ENCODE assay signal across 18 mouse cellular contexts in genomic region chr13:92129877-92130276, GRCm38 (mm10). TPM values are rescaled to one million over a fixed set of nuclear protein-coding genes. Genes with fewer than 3 reads are reported as not detected.
DNase-seq lines count a peak whose midpoint lies in the region; ATAC-seq and TF ChIP-seq lines count a peak whose summit lies in the region.
"Had no signal": no experiment of that assay in that cellular context is flagged by ENCODE, and none has a peak within 500 bp of the region (broad histone marks: within the 10 kb centered on the region; RNA-seq: fewer than 3 reads in every experiment).

No protein-coding gene starts in this region.

- peak overlapping the region; percentile 68 for H3K4me2 ChIP-seq in midbrain, embryonic 15.5 days
- H3K4me2 ChIP-seq in midbrain, embryonic 13.5 days (replicated peaks): no peak overlapping the region
- H3K4me2 ChIP-seq in intestine, embryonic 15.5 days (replicated peaks): 0 out of 2 replicates have a peak overlapping the region, but pooled peaks have one; percentile 98
- H3K4me2 ChIP-seq in stomach, embryonic 16.5 days (ENCODE audit: low read depth, low read length): no peak overlapping the region
- H3K4me2 ChIP-seq: liver, embryonic 11.5 days; lung, embryonic 14.5 days; neural tube, embryonic 12.5 days had no signal

- no peaks in the 10 kb centered on the region for H3K36me3 ChIP-seq in kidney, adult 2 months (ENCODE audit: control insufficient read depth, insufficient read depth, low read length)
- H3K36me3 ChIP-seq in midbrain, embryonic 15.5 days (replicated peaks): no peaks in the 10 kb centered on the region
- H3K36me3 ChIP-seq in midbrain, embryonic 13.5 days: no peaks in the 10 kb centered on the region
- H3K36me3 ChIP-seq in intestine, embryonic 15.5 days: no peaks in the 10 kb centered on the region
- H3K36me3 ChIP-seq in stomach, embryonic 16.5 days (ENCODE audit: control insufficient read depth, insufficient read depth, low read length): no peaks in the 10 kb centered on the region
- H3K36me3 ChIP-seq: G1E; heart, embryonic 10.5 days; neural tube, embryonic 12.5 days had no signal

- H3K9ac ChIP-seq in midbrain, embryonic 15.5 days: no peak overlapping the region
- no peak overlapping the region for H3K9ac ChIP-seq in midbrain, embryonic 13.5 days (replicated peaks)
- no peak overlapping the region for H3K9ac ChIP-seq in intestine, embryonic 15.5 days
- H3K9ac ChIP-seq in stomach, embryonic 16.5 days (ENCODE audit: low read length): no peak overlapping the region
- H3K9ac ChIP-seq: lung, embryonic 14.5 days; neural tube, embryonic 12.5 days had no signal

- DNase-seq in kidney, adult 2 months: no peak
- no peak for DNase-seq in kidney, adult 8-10 months
- no peak for DNase-seq in spleen, adult 18-20 months
- DNase-seq: cerebellum, adult 9-10 months; gastrocnemius, postnatal 14 days; heart, postnatal 10 days; left cerebral cortex, postnatal 4 days; lung, embryonic 14.5 days; right cerebral cortex, postnatal 25 days had no signal

- no peaks in the 10 kb centered on the region for H3K9me3 ChIP-seq in midbrain, embryonic 15.5 days
- H3K9me3 ChIP-seq in midbrain, embryonic 13.5 days: no peaks in the 10 kb centered on the region
- H3K9me3 ChIP-seq in intestine, embryonic 15.5 days: no peaks in the 10 kb centered on the region
- no peaks in the 10 kb centered on the region for H3K9me3 ChIP-seq in stomach, embryonic 16.5 days (replicated peaks; ENCODE audit: control insufficient read depth, low read length)
- H3K9me3 ChIP-seq: heart, embryonic 10.5 days; neural tube, embryonic 12.5 days had no signal

- no peak for TF ChIP-seq POLR2A in kidney, adult 2 months (IDR thresholded peaks at IDR 0.05; ENCODE audit: low read depth, low read length)

- WGBS in kidney, adult 2 months: 75% methylated on average over 4 of the region's 4 CpGs
- WGBS in midbrain, embryonic 15.5 days: 80% methylated on average over 4 of the region's 4 CpGs
- 82% methylated on average over 4 of the region's 4 CpGs for WGBS in midbrain, embryonic 13.5 days
- WGBS in intestine, embryonic 15.5 days: 63% methylated on average over 4 of the region's 4 CpGs
- WGBS in stomach, embryonic 16.5 days: 55% methylated on average over 4 of the region's 4 CpGs

- H3K27me3 ChIP-seq in kidney, adult 2 months (replicated peaks; ENCODE audit: control insufficient read depth, insufficient read depth, low read length): no peaks in the 10 kb centered on the region
- no peaks in the 10 kb centered on the region for H3K27me3 ChIP-seq in midbrain, embryonic 15.5 days (replicated peaks)
- peaks cover 28% of the 10 kb centered on the region for H3K27me3 ChIP-seq in midbrain, embryonic 13.5 days
- peaks cover 10% of the 10 kb centered on the region; the same call in 1 of the 2 replicates for H3K27me3 ChIP-seq in intestine, embryonic 15.5 days (replicated peaks)
- peaks cover 9% of the 10 kb centered on the region; the same call in 1 of the 2 replicates for H3K27me3 ChIP-seq in stomach, embryonic 16.5 days (ENCODE audit: control insufficient read depth, insufficient read depth, low read length)

- ATAC-seq in midbrain, embryonic 15.5 days (replicated peaks): no peak
- no peak for ATAC-seq in midbrain, embryonic 13.5 days
- ATAC-seq in intestine, embryonic 15.5 days: peak; percentile 52
- no peak for ATAC-seq in stomach, embryonic 16.5 days (ENCODE audit: insufficient read depth, low FRiP score)

- TF ChIP-seq CTCF in kidney, adult 2 months (conservative IDR thresholded peaks at IDR 0.05; ENCODE audit: insufficient read depth, insufficient read length, low read depth, low read length): no peak

- H3K27ac ChIP-seq in kidney, adult 2 months (ENCODE audit: insufficient read depth, low read depth, low read length): no peak overlapping the region
- no peak overlapping the region for H3K27ac ChIP-seq in midbrain, embryonic 15.5 days
- no peak overlapping the region for H3K27ac ChIP-seq in midbrain, embryonic 13.5 days
- H3K27ac ChIP-seq in intestine, embryonic 15.5 days: no peak overlapping the region
- no peak overlapping the region for H3K27ac ChIP-seq in stomach, embryonic 16.5 days (ENCODE audit: low read length)
- H3K27ac ChIP-seq: heart, embryonic 10.5 days; macrophage; neural tube, embryonic 12.5 days had no signal

- H3K4me1 ChIP-seq in kidney, adult 2 months (ENCODE audit: control insufficient read depth, insufficient read depth, low read length): peaks cover 4% of the 10 kb centered on the region; the same call in 1 of the 2 replicates
- peaks cover 4% of the 10 kb centered on the region; the same call in 1 of the 2 replicates for H3K4me1 ChIP-seq in midbrain, embryonic 15.5 days
- H3K4me1 ChIP-seq in midbrain, embryonic 13.5 days (replicated peaks): peaks cover 14% of the 10 kb centered on the region
- 0 out of 2 replicates have a peak, but pooled peaks cover 4% of the 10 kb centered on the region for H3K4me1 ChIP-seq in intestine, embryonic 15.5 days (replicated peaks)
- H3K4me1 ChIP-seq in stomach, embryonic 16.5 days (ENCODE audit: control insufficient read depth, insufficient read depth, low read length): no peaks in the 10 kb centered on the region

- H3K4me3 ChIP-seq in kidney, adult 2 months (ENCODE audit: insufficient read depth, low read depth, low read length): peak overlapping the region; percentile 25; the same call in 1 of the 2 replicates
- peak overlapping the region; percentile 50; the same call in 1 of the 2 replicates for H3K4me3 ChIP-seq in midbrain, embryonic 15.5 days
- no peak overlapping the region for H3K4me3 ChIP-seq in midbrain, embryonic 13.5 days (replicated peaks)
- peak overlapping the region; percentile 59; the same call in 1 of the 2 replicates for H3K4me3 ChIP-seq in intestine, embryonic 15.5 days (replicated peaks)
- H3K4me3 ChIP-seq in stomach, embryonic 16.5 days (replicated peaks; ENCODE audit: low read length): 0 out of 2 replicates have a peak overlapping the region, but pooled peaks have one; percentile 8
- H3K4me3 ChIP-seq: heart, embryonic 10.5 days; neural tube, embryonic 12.5 days had no signal

RNA-seq across cellular contexts. Expression of gene Rasgrf2, which starts 1.6 kb away (rescaled TPM):
- polyA plus RNA-seq in kidney, adult 2 months (2012; rRNA removed): 3.3 and 3.7 TPM in 2 replicates
- 8.4 and 8.8 TPM in 2 replicates for polyA plus RNA-seq in midbrain, embryonic 15.5 days (2015; fragmentation: Nextera tagmentation; extraction: Ambion mirVana)
- 1.8 and 2.2 TPM in 2 replicates for polyA plus RNA-seq in midbrain, embryonic 13.5 days (2015; fragmentation: Nextera tagmentation; extraction: Ambion mirVana)
- polyA plus RNA-seq in intestine, embryonic 15.5 days (2015; fragmentation: Nextera tagmentation; extraction: Ambion mirVana): 2.9 and 3.7 TPM in 2 replicates
- polyA plus RNA-seq in stomach, embryonic 16.5 days (2015; fragmentation: Nextera tagmentation; extraction: Ambion mirVana): 0.77 and 1.3 TPM in 2 replicates
- polyA plus RNA-seq: G1E; lung, embryonic 14.5 days; macrophage had no signal

Comparison
In these comparisons a context has a peak if more than half of its experiments do, and no peak if none do; other contexts are left out.
1. H3K4me2 ChIP-seq: peak in midbrain, embryonic 15.5 days (single experiment) and intestine, embryonic 15.5 days (single experiment); none in midbrain, embryonic 13.5 days (single experiment) and stomach, embryonic 16.5 days (single experiment).